Mouse (Mus musculus) cerebellum, adult 11-12 months (tissue): ENCODE data around the gene Vwa5b1.

Experiments
- DNase-seq: peaks from one replicate; pipeline ENCODE4 v3.0.0; 2022

Vwa5b1 gene

GRCm38 (mm10) chr4:138524769-138525168 is 110.9 kb downstream of the Vwa5b1 start:
- peak; percentile 20 for DNase-seq

GRCm38 (mm10) chr4:138523775-138524174 is 111.9 kb downstream of the Vwa5b1 start:
- no peak for DNase-seq

- DNase-seq, result peak; percentile 32
Measured at GRCm38 (mm10) chr4:138522296-138522695, 113.4 kb downstream of the Vwa5b1 start.

GRCm38 (mm10) chr4:138517153-138517789 is 118.4 kb downstream of the Vwa5b1 start:
- no peak for DNase-seq

GRCm38 (mm10) chr4:138516448-138516847 is 119.2 kb downstream of the Vwa5b1 start:
- no peak for DNase-seq
